Mouse (Mus musculus) frontal cortex, postnatal 14 days (tissue): ENCODE measurements around the gene Slc39a1.
"Not testable (repeated sequence)": the region's sequence is repeated elsewhere in the genome, so short reads cannot be mapped to it uniquely, and the experiment has no call there.

Source experiments
- DNase-seq, 2 experiments: peaks; one replicate each; pipeline ENCODE4 v3.0.0; 2022; ENCODE audit warnings: low spot score in 2 of 2

The Slc39a1 gene

DNA sequence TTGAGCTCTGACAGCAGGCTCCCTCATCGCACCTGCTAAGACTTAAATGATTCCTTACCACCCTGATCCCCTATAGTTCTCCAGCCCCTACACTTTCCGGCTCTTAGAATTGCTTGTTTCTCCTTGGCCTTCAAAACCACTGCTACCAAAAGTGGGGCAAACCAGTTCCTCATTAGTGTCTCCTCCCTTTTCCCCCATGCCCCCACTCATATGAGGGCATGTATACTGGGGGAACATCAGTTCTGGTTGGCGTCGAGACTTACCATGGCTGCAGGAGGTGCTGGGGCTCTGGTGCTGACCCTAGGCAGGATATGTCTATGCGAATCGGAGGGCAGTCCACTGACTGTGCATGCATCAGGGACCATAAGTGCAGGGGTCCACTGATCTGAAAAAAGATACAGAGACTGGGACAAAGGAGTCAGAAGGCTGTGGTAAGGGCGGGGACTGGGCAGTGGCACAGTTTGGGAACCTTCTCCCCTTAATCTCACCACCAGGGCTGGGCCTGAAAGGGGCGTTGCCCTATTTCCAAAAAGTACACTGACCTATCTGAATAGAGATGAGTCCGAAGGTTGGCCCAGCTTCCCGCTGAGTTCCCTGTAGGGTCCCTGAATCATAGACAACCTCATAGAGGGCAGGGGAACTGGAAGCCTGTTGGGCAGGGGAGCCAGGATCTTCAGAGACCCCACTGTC is 6.2 kb upstream of the Slc39a1 start:
- no peak for DNase-seq

DNA sequence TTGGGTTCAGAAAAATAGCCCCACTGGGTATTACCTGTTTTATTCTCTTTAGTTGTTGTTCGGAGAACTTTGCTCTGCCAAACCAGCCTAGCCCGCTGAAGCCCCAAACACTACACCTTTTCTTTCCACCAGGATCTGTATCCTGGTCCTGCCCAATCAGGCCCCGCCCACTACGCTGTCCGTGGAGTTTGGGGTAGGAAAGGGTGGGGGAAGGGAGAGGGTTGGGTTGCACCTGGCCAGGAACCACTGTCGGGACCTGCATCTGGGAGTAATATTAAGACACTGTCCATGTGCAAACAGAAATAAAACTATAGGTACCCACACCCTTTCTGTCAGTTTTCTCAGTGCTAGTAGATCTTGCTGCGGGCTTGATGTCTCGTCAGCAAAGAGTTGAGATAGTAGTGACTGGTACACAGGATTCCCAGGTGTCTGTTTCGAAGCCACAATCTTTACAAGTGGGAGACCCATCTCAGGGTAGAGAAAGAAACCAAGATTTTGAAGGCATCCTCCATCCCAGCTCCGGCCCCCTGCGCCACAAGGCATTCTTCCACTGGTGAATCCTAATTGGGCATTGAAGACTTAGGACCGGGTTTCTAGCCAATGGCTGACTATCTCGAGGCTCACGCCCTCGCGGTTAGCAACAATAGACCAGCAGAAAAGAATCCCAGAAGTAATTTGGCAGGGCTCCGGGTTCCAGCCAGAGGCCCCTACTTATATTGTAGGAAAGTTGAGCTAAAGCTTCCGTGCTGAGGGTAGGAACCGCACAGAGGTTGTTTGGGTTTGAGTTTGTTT is 4.8 kb upstream of the Slc39a1 start, which contains the start of gene Creb3l4:
Creb3l4 (minus strand) TSS at position 529 of the 792 bp plus-strand sequence.
- no peak for DNase-seq

DNA sequence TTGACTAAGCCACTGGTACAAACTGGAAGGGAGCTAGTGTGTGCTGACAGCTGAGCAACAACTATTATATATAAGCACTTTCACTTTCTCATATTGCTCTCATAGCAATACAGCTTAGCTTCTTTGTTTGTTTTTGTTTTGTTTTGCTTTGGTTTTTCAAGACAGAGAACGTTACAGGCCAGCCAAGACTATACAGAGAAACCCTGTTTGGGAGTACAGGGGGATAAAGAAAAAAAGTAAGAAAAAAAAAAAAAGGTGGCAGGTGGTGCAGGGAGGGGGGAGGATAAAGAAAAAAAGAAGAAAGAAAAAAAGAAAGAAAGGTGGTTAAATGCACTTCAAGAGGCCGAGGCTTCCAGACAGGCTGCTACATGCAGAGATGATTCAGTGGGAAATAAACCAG is 2.6 kb upstream of the Slc39a1 start:
- no peak for DNase-seq

DNA sequence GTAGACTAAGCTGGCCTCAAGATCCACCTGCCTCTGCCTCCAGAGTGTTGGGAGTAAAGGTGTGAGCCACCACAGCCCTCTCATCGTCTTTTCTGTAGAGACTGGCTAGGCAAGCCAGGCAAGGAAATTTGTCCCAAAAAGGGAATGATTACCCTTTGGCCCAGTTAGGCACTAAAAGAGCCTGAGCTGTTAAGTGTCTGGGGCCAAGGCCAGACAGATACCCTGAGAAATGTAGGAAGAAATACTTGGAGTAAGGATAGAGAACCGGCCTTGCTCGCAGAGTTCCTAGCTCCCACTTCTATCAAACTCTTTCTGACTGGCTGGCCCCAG is 377 bp upstream of the Slc39a1 start:
- no peak for DNase-seq

DNA sequence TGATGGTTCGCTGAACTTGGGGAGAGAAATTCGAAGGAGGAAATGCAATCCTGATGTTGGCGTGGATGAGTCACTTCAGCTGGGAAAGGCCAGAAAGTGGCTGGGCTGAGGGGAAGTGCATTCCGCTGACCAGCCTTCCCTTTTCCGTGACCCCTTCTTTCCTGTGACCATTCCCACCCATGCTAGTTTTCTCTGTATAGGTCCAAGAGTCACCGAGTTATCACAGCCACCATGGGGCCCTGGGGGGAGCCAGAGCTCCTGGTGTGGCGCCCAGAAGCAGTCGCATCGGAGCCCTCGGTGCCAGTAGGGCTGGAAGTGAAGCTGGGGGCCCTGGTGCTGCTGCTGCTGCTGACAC is 751 bp downstream of the Slc39a1 start:
- no peak for DNase-seq

DNA sequence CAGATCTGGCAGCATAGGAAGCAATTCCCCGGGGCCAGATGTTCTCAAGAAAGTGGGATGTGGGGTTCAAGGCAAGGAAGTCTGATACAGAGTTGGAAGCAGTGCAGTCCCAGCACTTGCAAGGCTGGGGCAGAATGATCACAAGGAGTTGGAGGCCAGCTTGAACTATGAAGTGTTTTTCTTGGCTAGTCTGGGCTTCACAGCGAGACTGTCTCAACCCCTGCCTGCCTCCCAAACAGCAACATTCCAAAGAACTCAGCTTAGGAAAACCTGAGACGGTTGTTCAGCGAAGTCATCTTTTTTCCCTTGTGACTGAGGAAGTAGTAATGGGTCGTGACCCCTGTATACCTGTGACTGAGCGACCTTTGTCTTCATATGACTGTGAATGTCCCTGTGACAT is 2.8 kb downstream of the Slc39a1 start:
- DNase-seq = no peak

DNA sequence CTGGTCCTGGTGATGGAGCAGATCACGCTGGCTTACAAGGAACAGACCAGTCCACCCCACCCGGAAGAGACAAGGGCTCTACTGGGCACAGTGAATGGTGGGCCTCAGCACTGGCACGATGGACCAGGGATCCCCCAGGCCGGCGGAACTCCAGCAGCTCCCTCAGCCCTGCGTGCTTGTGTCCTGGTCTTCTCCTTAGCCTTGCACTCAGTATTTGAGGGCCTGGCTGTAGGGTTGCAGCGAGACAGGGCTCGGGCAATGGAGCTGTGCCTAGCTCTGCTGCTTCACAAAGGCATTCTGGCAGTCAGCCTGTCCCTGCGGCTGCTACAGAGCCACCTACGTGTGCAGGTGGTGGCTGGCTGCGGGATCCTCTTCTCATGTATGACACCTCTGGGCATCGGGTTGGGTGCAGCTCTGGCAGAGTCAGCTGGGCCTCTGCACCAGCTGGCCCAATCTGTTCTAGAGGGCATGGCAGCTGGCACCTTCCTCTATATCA is 3.8 kb downstream of the Slc39a1 start:
- DNase-seq = not testable (repeated sequence)

DNA sequence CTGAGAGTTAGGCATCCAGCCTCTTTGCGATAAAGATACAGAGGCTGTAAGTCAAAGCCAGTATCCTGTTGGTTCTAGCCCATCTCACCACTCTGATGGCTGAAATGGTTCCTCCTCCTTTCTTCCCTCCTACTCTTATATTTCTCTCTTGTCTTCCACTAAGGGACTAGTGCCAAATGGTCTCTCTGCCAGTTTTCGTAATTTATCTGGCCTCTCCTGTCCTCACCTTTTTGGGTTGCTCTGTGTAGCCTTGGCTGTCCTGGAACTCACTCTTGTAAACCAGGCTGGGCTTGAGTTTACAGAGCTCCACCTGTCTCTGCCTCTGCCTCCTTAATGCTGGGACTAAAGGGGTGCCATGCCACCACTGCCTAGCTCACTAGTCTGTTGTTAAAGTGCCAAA is 4.7 kb downstream of the Slc39a1 start:
- not testable (repeated sequence) for DNase-seq

DNA sequence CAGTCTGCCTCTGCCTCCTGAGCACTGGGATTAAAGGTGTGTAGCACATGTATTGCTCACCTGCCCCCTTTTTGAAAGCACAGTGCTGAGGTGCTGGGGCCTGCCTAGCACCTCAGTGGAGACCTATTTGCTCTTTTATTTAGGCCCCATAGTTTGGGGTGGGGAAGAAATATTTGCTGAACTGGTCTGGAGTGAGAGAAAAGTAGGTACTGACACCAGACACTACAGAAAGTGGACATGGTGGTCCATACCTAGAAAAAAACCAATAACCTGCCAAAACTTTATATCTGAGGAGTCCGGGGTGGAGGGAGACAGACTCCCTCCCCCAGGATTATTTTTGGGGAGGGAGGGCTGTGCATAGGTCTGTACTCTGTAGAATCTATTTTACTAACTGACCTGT is 5.2 kb downstream of the Slc39a1 start:
- not testable (repeated sequence) for DNase-seq

DNA sequence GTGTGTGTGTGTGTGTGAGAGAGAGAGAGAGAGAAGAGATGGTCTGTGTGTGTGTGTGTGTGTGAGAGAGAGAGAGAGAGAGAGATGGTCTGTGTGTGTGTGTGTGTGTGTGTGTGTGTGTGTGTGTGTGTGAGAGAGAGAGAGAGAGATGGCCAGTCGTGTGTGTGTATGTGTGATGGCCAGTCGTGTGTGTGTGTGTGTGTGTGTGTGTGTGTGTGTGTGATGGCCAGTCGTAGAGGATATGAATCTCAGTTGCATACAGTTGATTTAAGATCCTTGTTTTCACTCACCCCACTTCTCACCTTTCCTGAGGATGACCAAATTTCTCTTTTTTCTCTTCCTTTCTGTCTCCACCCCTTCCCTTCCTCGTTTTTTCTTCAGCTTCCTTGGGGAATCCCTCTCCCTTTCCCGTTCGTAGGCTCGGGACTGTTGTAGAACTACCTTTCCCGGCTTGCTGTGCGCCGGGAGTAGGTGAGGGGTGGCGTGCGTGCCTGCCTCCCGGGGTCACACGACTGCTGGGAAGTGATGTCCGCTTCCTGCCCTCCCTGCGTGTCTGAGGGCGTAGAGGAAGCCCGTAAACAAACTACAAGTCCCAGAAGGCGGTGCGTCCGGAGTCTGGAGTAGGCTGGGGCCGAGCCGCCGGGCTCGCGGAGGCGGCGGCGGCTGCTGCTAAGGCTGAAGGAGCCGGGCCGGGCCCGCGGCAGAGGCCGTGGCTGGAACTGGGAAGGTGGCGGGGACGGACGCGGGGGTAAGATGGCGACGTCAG is 5.9 kb downstream of the Slc39a1 start, which contains the start of gene Crtc2:
Crtc2 (plus strand) TSS at position 511 of the 766 bp plus-strand sequence.
- peak; percentile 94 to 96 for DNase-seq

DNA sequence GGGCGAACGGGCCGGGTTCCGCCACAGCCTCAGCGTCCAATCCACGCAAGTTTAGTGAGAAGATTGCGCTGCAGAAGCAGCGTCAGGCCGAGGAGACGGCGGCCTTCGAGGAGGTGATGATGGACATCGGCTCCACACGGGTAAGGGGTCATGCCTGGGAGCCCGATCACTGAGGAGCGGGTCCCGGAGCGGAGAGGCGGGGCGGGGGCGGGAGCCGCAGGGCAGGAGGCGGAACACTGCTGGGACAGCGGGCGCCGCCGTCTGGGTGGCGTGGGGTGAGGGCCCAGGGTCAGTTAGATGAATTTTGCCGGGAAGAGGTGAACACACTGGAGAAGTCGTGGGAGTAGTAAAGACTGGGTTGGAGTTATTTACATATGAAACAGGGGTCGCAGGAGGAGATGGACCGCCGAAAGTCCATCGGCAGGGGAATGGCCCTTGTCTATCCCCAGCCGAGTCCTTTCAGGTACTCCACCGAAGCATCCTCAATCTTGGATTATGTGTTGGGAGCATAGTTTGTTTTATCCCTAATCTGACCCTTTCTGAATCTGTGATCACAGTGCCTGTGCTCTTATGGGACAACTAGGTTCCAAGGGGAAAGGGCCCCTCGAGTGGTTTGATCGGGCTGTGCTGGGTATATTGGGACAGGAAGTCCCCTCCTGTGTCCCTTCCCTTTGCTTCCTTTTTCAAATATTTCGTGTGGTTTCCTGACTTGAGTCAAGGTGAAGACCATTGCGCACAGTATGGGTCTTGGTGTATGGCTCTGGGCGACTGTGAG is 6.6 kb downstream of the Slc39a1 start:
- DNase-seq = no peak

DNA sequence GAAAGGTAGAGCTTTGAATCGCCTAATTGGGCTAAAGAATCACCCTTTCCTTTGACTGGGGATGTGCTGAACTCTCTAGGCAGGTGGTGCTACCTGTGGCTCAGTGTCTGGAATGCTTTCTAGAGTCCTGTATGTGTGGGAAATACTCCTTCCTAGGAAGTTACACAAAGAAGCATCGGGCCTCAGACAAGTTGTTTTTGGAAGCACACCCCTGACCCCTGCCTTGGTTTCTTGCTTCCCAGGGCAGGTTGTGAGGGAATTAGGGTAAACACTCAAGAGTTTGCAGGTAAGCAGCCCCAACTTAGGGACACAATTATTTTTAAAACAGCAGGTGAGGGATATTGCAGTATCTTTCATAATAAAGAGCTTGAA is 7.2 kb downstream of the Slc39a1 start:
- no peak for DNase-seq

DNA sequence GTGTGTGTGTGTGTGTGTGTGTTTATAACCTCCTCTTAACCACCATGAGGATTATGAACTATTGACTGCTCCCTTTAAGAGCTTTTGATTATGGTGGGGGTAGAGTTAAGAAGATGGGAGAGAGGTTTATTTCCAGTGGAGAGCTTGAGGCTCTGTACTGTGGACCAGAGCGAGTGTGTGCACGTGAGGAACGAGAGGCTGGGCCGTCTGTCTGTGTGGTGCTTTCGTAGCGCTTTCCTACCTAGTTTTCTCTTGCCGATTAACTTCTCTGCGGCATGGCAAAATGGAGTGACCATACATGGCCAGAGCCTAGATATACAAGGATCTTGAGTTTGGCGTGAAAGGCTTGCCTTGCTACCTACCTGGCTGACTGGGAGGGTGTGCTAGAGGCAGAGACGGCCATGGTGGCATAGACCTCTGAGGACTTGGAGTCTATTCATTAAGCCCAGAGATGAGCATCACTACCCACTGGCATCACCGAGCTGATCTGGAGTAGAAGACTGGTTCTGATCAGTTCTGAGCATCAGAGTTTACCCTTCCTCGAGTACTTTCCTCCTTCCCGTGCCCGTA is 7.9 kb downstream of the Slc39a1 start:
- DNase-seq = no peak

DNA sequence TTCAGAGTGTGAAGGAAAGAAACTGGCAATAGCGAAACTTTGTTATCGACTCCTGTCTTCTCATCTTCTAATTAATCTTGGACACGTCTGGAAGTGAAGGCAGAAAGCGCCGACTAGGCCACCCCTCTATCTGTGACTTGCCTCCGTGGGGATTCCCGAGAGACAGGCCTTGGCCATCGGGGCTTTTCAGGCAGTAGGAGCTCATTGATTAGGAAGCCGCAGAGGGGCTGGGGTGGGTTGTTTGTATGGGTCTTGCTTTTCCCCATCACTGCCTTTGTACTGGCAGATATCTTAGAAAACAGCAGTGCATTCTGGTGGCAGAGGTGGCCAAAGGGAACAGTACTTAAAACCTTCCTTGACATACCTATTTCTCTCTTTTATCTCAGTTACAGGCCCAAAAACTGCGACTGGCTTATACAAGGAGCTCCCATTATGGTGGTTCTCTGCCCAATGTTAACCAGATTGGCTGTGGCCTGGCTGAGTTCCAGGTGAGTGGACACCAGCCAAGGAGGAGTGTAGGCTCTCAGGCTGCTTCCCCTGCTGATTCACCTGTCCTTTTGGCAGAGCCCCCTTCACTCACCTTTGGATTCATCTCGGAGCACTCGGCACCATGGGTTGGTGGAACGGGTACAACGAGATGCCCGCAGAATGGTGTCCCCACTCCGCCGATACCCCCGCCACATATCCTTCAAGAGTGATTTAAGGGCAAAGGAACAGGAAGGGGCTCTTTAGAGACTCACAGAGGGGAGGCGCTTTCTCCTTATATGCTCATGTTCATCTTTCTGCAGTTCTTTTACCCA is 9.0 kb downstream of the Slc39a1 start:
- no peak for DNase-seq

DNA sequence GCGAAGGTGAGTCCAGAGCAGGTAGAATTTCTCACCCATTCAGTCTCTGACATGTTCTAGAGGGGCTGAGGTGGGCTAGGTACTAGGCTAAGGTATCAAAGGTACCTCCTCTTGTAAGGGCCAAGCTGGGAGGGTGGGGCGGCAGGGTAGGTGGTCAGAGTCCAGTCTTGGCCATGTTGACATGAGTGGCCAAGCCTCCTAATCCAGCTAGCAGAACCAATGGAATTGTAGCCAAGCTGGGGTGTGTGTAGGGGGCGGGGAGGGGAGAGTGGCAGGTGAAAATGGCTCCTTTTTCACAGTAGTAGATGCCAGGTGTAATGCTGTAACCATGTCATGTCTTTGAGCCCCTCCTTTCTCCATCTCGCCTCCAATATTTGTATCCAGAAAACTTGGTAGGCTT is 10.5 kb downstream of the Slc39a1 start:
- no peak for DNase-seq

DNA sequence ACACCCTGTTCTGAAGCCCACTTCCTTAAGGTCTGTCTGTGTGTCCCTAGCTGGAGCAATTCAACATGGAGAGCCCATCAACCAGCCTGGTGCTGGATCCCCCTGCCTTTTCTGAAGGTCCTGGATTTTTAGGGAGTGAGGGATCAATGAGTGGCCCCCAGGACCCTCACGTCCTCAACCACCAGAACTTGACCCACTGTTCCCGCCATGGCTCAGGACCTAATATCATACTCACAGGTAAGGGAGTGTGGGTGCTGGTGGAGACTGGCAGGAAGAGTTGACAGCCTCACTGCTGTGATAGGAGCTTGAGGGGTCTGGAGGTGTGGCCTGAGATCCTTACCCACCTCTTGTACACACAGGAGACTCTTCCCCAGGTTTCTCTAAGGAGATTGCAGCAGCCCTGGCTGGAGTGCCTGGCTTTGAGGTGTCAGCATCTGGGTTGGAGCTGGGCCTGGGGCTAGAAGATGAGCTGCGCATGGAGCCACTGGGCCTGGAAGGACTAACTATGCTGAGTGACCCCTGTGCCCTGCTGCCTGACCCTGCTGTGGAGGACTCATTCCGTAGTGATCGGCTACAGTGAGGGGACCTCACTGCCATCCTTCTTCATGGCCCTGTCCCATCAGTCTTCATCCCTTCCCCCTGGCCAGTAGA is 15.3 kb downstream of the Slc39a1 start:
- DNase-seq = no peak

DNA sequence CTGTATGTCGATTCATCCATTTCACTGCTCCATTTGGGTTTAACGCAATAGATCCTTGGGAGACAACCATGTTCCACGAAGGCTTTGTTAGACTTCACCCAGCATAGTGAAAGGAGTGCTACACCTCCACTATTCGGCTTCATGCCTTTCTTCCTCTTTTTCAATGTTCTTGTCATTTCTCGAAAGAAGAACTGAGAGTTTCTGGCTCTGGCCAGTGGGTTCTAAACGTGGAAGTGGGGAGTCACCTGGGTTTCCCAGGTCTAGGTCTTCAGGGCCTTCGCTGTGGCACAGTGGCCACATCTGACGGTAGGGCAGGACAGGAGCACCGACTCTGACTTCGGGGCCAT is 16.7 kb downstream of the Slc39a1 start:
- DNase-seq = no peak

DNA sequence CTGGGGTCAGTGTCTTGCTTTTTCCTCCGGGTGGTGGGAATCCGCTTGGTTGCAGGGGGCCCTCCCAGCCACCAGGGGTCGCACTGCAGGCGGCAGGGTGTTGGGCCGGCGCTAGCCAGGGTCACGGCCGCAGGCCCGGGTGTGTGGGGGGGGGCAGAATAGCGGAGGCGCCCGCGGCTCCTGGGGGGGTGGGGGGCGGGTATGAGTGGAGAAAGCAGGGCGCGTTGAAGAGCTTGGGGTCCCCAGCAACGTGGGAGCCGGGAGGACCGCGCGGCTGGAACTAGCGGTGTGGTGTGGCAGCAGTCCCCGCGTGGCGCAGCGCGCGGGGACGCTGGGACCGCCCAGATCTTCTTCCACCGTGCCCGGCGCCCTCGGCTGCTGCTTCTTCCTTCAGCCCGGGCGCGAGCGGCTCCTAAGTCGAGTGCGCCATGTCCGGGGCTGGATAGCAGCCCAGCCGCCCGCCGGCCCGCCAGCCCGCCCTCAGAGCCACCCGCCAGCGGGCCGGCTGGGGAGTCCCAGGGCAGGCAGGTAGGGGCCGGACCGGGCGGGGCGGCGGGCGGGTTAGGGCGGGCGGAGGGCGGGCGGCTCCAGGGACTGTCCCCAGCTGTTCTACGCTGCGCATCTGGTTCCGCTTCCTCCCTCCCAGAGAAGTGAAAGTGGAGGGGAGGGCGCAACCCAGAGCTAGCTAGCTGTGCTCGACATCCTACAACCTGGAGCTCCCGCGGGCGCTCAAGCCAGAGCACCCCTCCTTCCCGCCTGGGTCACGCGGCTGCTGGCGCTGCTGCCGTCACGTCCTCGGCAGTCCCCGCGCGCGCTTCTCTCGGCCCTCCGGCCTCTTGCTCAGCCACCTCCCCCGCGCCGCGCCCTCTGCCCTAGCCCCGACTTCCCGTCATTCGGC is 17.3 kb downstream of the Slc39a1 start, which contains the start of gene Dennd4b:
Dennd4b (plus strand) TSS at position 152 of the 898 bp plus-strand sequence.
- DNase-seq = peak; percentile 77 to 81
